Mouse (Mus musculus): Measurements from ENCODE around the gene Rpn1. TPM values are rescaled to one million over a fixed set of nuclear protein-coding genes. Genes with fewer than 3 reads are reported as not detected.
A peak's percentile ranks its signal among the peaks of the same experiment; 100 is the strongest.

Gene Rpn1
- total and polyA plus RNA-seq, 2 experiments from 2014 or later, result 192 to 248 TPM

GRCm38 (mm10) chr6:88074752-88075554 is 9.3 kb upstream of the Rpn1 start:
- Histone ChIP-seq H3K9ac (peak overlapping the region; percentile 58), H3K4me2 (ENCODE audit: low read depth) (peak overlapping the region; percentile 57), H3K27ac (ENCODE audit: low read depth, low read length) (peak overlapping the region; percentile 96), H3K27me3 (ENCODE audit: insufficient read depth, low read length) (no peaks in the 10 kb centered on the region), H3K36me3 (ENCODE audit: insufficient read depth) (no peaks in the 10 kb centered on the region), H3K4me1 (ENCODE audit: insufficient read depth) (no peaks in the 10 kb centered on the region), H3K4me3 (ENCODE audit: low read depth, low read length) (peak overlapping the region; percentile 46), H3K9me3 (ENCODE audit: low read length) (no peaks in the 10 kb centered on the region)
- TF ChIP-seq CTCF (IDR thresholded peaks at IDR 0.05; ENCODE audit: low read depth), result peak; percentile 94
- 4% methylated on average over 32 of the region's 32 CpGs for WGBS
- DNase-seq (peak; percentile 97), ATAC-seq (peak; percentile 99)

GRCm38 (mm10) chr6:88075960-88076517 is 8.2 kb upstream of the Rpn1 start:
- DNase-seq (no peak), ATAC-seq (no peak)
- H3K27ac ChIP-seq (ENCODE audit: low read depth, low read length), result no peak overlapping the region
- no peaks in the 10 kb centered on the region for H3K4me1 ChIP-seq (ENCODE audit: insufficient read depth)
- no peaks in the 10 kb centered on the region for H3K9me3 ChIP-seq (ENCODE audit: low read length)
- TF ChIP-seq CTCF (IDR thresholded peaks at IDR 0.05; ENCODE audit: low read depth), result no peak
- 80% methylated on average over 1 of the region's 1 CpGs for WGBS
- H3K36me3 ChIP-seq (ENCODE audit: insufficient read depth), result no peaks in the 10 kb centered on the region
- 0 out of 2 replicates have a peak overlapping the region, but pooled peaks have one; percentile 57 for H3K4me2 ChIP-seq (ENCODE audit: low read depth)
- 0 out of 2 replicates have a peak, but pooled peaks cover 4% of the 10 kb centered on the region for H3K27me3 ChIP-seq (ENCODE audit: insufficient read depth, low read length)
- H3K4me3 ChIP-seq (ENCODE audit: low read depth, low read length), result no peak overlapping the region
- no peak overlapping the region for H3K9ac ChIP-seq

GRCm38 (mm10) chr6:88083095-88083494 is 1.2 kb upstream of the Rpn1 start:
- Histone ChIP-seq H3K4me3 (ENCODE audit: low read depth, low read length) (no peak overlapping the region), H3K4me1 (ENCODE audit: insufficient read depth) (peaks cover 14% of the 10 kb centered on the region), H3K9ac (no peak overlapping the region), H3K9me3 (ENCODE audit: low read length) (no peaks in the 10 kb centered on the region), H3K27ac (ENCODE audit: low read depth, low read length) (no peak overlapping the region), H3K4me2 (ENCODE audit: low read depth) (no peak overlapping the region), H3K36me3 (ENCODE audit: insufficient read depth) (no peaks in the 10 kb centered on the region), H3K27me3 (ENCODE audit: insufficient read depth, low read length) (0 out of 2 replicates have a peak, but pooled peaks cover 4% of the 10 kb centered on the region)
- TF ChIP-seq CTCF (IDR thresholded peaks at IDR 0.05; ENCODE audit: low read depth), result no peak
- 83% methylated on average over 7 of the region's 7 CpGs for WGBS
- ATAC-seq (no peak), DNase-seq (no peak)

- TF ChIP-seq CTCF (IDR thresholded peaks at IDR 0.05; ENCODE audit: low read depth), result no peak
- ATAC-seq (no peak), DNase-seq (no peak)
- no peaks in the 10 kb centered on the region for H3K9me3 ChIP-seq (ENCODE audit: low read length)
- H3K4me1 ChIP-seq (ENCODE audit: insufficient read depth), result peaks cover 14% of the 10 kb centered on the region
- H3K27me3 ChIP-seq (ENCODE audit: insufficient read depth, low read length), result 0 out of 2 replicates have a peak, but pooled peaks cover 4% of the 10 kb centered on the region
- 71% methylated on average over 3 of the region's 3 CpGs for WGBS
- no peaks in the 10 kb centered on the region for H3K36me3 ChIP-seq (ENCODE audit: insufficient read depth)
- no peak overlapping the region for H3K9ac ChIP-seq
- H3K27ac ChIP-seq (ENCODE audit: low read depth, low read length), result no peak overlapping the region
- H3K4me2 ChIP-seq (ENCODE audit: low read depth), result peak overlapping the region; percentile 90
- H3K4me3 ChIP-seq (ENCODE audit: low read depth, low read length), result peak overlapping the region; percentile 99; the same call in 1 of the 2 replicates
These were observed 610 bp upstream of the Rpn1 start for GRCm38 (mm10) chr6:88083672-88084071.

- ATAC-seq (no peak), DNase-seq (no peak)
- Histone ChIP-seq H3K9ac (no peak overlapping the region), H3K4me2 (ENCODE audit: low read depth) (no peak overlapping the region), H3K27me3 (ENCODE audit: insufficient read depth, low read length) (no peaks in the 10 kb centered on the region), H3K27ac (ENCODE audit: low read depth, low read length) (no peak overlapping the region), H3K9me3 (ENCODE audit: low read length) (no peaks in the 10 kb centered on the region), H3K4me3 (ENCODE audit: low read depth, low read length) (no peak overlapping the region), H3K4me1 (ENCODE audit: insufficient read depth) (peaks cover 11% of the 10 kb centered on the region), H3K36me3 (ENCODE audit: insufficient read depth) (peaks cover 37% of the 10 kb centered on the region)
- no peak for TF ChIP-seq CTCF (IDR thresholded peaks at IDR 0.05; ENCODE audit: low read depth)
- 63% methylated on average over 1 of the region's 1 CpGs for WGBS
These were observed 4.7 kb downstream of the Rpn1 start for GRCm38 (mm10) chr6:88088971-88089370.

- no peak overlapping the region for H3K9ac ChIP-seq
- no peak for ATAC-seq
- 95% methylated on average over 7 of the region's 7 CpGs for WGBS
- no peak overlapping the region for H3K4me3 ChIP-seq (ENCODE audit: low read depth, low read length)
- no peak overlapping the region for H3K4me2 ChIP-seq (ENCODE audit: low read depth)
- peaks cover 85% of the 10 kb centered on the region for H3K36me3 ChIP-seq (ENCODE audit: insufficient read depth)
- H3K4me1 ChIP-seq (ENCODE audit: insufficient read depth), result no peaks in the 10 kb centered on the region
- DNase-seq, result no peak
- no peak for TF ChIP-seq CTCF (IDR thresholded peaks at IDR 0.05; ENCODE audit: low read depth)
- H3K27me3 ChIP-seq (ENCODE audit: insufficient read depth, low read length), result no peaks in the 10 kb centered on the region
- no peaks in the 10 kb centered on the region for H3K9me3 ChIP-seq (ENCODE audit: low read length)
- no peak overlapping the region for H3K27ac ChIP-seq (ENCODE audit: low read depth, low read length)
These were observed 11.1 kb downstream of the Rpn1 start for GRCm38 (mm10) chr6:88095377-88095776.

GRCm38 (mm10) chr6:88102096-88102495 is 17.8 kb downstream of the Rpn1 start:
- no peak overlapping the region for H3K4me3 ChIP-seq (ENCODE audit: low read depth, low read length)
- no peak overlapping the region for H3K9ac ChIP-seq
- no peak overlapping the region for H3K27ac ChIP-seq (ENCODE audit: low read depth, low read length)
- no peak overlapping the region for H3K4me2 ChIP-seq (ENCODE audit: low read depth)
- no peaks in the 10 kb centered on the region for H3K9me3 ChIP-seq (ENCODE audit: low read length)
- no peak for ATAC-seq
- no peak for TF ChIP-seq CTCF (IDR thresholded peaks at IDR 0.05; ENCODE audit: low read depth)
- no peak for DNase-seq
- peaks cover 73% of the 10 kb centered on the region for H3K36me3 ChIP-seq (ENCODE audit: insufficient read depth)
- 91% methylated on average over 6 of the region's 6 CpGs for WGBS
- peaks cover 4% of the 10 kb centered on the region; the same call in 1 of the 2 replicates for H3K4me1 ChIP-seq (ENCODE audit: insufficient read depth)
- no peaks in the 10 kb centered on the region for H3K27me3 ChIP-seq (ENCODE audit: insufficient read depth, low read length)

Measured in forebrain, postnatal 0 days (tissue).